Mouse (Mus musculus): ENCODE data around the gene Nlrp9a. TPM values are rescaled to one million over a fixed set of nuclear protein-coding genes. Genes with fewer than 3 reads are reported as not detected.
"Not testable (repeated sequence)": the region's sequence is repeated elsewhere in the genome, so short reads cannot be mapped to it uniquely, and the experiment has no call there.

Gene Nlrp9a
- not detected for total RNA-seq (2021)
- long read RNA-seq, experiment 1 = 0 reads
- long read RNA-seq, experiment 2 = 0 reads

- DNase-seq; intact Hi-C loops (cut with DNase I): not testable (repeated sequence)
Observed at GRCm38 (mm10) chr7:26534723-26535122, at the start of gene Nlrp9a. Nlrp9a (plus strand) TSS chr7:26535023.

GRCm38 (mm10) chr7:26489514-26489913, 45.3 kb upstream of the Nlrp9a start:
- DNase-seq; intact Hi-C loops (cut with DNase I): not testable (repeated sequence)

GRCm38 (mm10) chr7:26589077-26589476, 54.3 kb downstream of the Nlrp9a start:
- DNase-seq = no peak
- intact Hi-C loops (cut with DNase I) = no loop called here

GRCm38 (mm10) chr7:26589774-26590173, 55.0 kb downstream of the Nlrp9a start:
- no peak for DNase-seq
- intact Hi-C loops (cut with DNase I) = no loop called here

GRCm38 (mm10) chr7:26618364-26618763, 83.5 kb downstream of the Nlrp9a start, which contains the start of gene Vmn1r185:
Vmn1r185 (minus strand) TSS chr7:26618464.
- DNase-seq; intact Hi-C loops (cut with DNase I): not testable (repeated sequence)

Small RNAs within 50 kb of the gene (microRNA-seq; reads per million reads assigned to microRNA genes)
- 0 reads per million in 2 experiments for gene Gm25947

Other genes with a start within 250 kb of the Nlrp9a start
- gene Cyp2a4, start 227.9 kb upstream of the Nlrp9a start, total RNA-seq (2021) = under 1 TPM in 1 of 2 experiments, not detected in 1; 0.45 TPM
- gene Nlrp9c, start 131.3 kb upstream of the Nlrp9a start, total RNA-seq (2021) = not detected
- not detected for gene Nlrp4a, start 99.9 kb upstream of the Nlrp9a start, total RNA-seq (2021)
- not detected for gene Vmn1r185, start 83.4 kb downstream of the Nlrp9a start, total RNA-seq (2021)
- gene Cyp2b23, start 151.4 kb downstream of the Nlrp9a start, total RNA-seq (2021) = not detected
- gene Cyp2b19, start 222.1 kb downstream of the Nlrp9a start, total RNA-seq (2021) = not detected

Data from heart, postnatal 14 days (tissue).